Mouse (Mus musculus): ENCODE measurements around the gene Ltbp2.

DNA sequence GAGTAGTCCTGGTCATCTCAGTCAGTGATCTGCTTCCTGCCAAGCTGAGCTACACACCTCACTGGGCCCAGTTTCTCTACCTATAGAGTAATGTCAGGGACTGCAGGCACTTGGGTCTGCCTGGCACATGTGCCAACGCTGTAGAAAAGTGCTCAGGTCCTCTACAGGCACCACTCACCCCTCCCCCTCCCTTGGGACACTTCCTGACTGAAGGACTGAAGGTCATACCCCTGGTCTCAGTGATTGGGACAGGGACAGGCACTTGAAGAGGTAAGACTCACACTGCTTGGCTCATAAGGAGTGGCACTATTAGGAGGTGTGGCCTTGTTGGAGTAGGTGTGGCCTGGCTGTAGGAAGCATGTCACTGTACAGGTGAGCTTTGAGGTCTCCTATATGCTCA, 65.5 kb downstream of the Ltbp2 start:
- no peak for TF ChIP-seq POLR2A (IDR thresholded peaks at IDR 0.05; ENCODE audit: insufficient read depth, low read depth, low read length)
- TF ChIP-seq CTCF (IDR thresholded peaks at IDR 0.05; ENCODE audit: insufficient read depth, low read depth, low read length): no peak

Measured in olfactory bulb, adult 2 months (tissue).